Mouse (Mus musculus) yolk sac, embryonic 10.5 days (tissue): ENCODE results near the gene Pdgfd.

ENCODE experiments used
- DNase-seq: peaks from one replicate; pipeline ENCODE4 v3.0.0-alpha.2; 2017; ENCODE audit warnings: low spot score

Gene Pdgfd

DNA sequence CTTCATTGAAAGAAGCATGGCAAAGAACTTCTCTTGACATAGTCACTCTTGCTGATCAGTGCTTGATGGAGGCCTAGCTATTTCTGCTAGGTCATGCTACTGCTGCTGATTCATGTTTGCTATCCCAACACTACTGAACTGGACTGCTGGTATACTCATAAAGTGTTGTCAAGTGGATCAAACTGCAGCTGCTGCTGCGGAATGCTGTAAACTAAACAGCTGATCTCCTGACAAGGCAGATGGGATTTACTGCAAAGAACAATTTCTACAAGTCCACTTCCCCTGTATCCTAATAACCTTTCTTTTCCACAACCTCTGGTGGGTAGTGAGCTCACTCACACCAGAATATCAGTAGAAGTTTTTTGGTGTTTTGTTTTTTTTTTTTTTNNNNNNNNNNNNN is 148.7 kb downstream of the Pdgfd start:
- DNase-seq = peak; percentile 6

- DNase-seq = no peak
Observed at GRCm38 (mm10) chr9:6325408-6325807, 157.0 kb downstream of the Pdgfd start.

GRCm38 (mm10) chr9:6333499-6333898 is 165.1 kb downstream of the Pdgfd start:
- no peak for DNase-seq

GRCm38 (mm10) chr9:6336236-6336635 is 167.9 kb downstream of the Pdgfd start:
- no peak for DNase-seq

GRCm38 (mm10) chr9:6337891-6338290 is 169.5 kb downstream of the Pdgfd start:
- no peak for DNase-seq

GRCm38 (mm10) chr9:6338344-6338743 is 170.0 kb downstream of the Pdgfd start:
- no peak for DNase-seq

GRCm38 (mm10) chr9:6339394-6339793 is 171.0 kb downstream of the Pdgfd start:
- DNase-seq = no peak

GRCm38 (mm10) chr9:6340750-6341149 is 172.4 kb downstream of the Pdgfd start:
- no peak for DNase-seq

- no peak for DNase-seq
Observed at GRCm38 (mm10) chr9:6342854-6343253, 174.5 kb downstream of the Pdgfd start.

DNA sequence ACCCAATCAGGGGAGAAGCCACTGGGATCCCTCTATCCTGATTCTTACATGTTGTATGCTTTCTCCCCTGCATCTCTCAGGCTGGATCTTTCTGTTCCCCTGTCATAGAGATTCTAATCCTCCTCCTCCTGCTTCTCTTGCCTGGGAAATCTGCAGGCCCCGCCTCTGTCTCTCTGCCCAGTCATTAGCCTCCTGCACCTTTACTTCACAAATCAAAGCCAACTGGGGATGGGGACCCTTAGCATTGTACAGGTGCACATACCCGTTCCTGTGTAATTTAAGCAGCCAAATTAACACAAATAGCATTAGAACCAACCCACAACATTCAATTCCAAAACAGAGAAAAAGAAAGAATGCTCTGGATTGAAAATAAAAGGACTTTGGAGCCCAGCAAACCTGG is 176.1 kb downstream of the Pdgfd start:
- no peak for DNase-seq

DNA sequence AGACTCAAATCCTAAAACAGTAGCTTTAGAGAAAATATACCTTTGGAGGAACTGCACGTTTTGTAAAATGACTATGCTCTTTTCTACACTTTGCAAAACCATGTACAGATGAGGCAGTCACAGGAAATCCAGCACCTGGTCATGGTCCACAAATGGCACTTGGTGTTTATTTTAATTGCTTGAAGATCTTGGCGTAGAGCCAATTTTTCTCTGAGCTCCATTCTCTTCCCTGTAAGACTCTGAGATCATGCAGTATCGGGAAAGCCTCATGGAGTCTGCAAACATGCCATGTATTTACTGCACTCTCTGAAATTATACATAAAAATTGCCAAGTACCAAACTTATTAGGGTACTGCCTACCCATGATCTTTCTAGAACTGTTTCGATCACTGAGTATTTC is 176.5 kb downstream of the Pdgfd start:
- DNase-seq = no peak

- DNase-seq = no peak
Observed at GRCm38 (mm10) chr9:6345366-6345765, 177.0 kb downstream of the Pdgfd start.

DNA sequence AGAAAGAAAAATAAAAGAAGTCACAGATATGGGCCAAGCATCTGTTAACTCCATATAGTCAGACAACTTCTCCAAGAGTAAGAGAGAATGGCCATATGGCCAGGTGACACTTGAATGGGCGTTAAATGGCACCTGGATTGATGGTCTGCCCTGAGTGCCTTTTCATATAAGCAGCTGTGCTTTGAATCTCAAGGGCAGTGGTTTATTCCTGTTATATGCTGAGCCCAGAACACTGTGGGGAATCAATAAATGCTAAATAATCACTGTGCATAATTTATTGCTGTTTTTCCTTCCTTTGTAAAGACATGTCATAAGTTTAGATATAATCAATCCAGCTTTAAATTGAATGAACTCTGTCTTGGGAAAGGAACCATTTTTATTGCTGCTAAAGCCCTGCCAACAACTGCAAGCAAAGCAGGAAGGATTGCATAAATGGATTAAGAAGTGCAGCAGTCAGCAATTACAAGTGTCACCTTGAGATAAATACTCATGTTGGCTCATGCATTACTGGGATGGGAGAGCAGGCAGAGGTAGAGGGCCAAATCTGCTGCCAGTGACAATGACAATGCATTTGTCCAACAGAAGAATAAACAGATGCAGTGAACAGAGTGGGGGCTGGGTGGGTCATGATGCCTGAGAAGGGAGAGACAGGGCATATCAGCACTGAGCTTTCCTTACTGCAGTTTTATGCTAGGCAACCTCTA is 185.0 kb downstream of the Pdgfd start:
- DNase-seq = no peak

DNA sequence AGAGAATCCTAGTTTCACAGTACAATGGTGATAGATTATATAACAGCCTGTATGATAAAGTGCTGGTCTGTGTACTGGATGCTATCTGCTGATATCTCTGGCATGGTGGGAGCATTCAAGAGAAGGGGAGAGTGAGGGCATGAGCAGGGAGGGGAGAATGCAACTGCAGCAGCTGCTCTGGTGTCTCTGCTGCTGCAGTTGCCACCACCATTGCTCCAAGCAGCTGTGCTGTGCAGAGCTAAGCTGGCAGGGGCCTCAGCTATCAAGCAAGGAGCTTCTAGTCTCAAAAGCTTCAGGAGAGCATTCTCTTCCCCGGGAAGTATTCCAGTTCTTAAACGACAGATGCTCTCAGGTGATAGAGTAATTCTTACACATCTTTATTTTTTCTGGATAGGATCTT is 192.4 kb downstream of the Pdgfd start:
- DNase-seq = no peak

GRCm38 (mm10) chr9:6366550-6366949 is 198.2 kb downstream of the Pdgfd start:
- DNase-seq = no peak

GRCm38 (mm10) chr9:6401764-6402163 is 233.4 kb downstream of the Pdgfd start:
- DNase-seq = no peak

DNA sequence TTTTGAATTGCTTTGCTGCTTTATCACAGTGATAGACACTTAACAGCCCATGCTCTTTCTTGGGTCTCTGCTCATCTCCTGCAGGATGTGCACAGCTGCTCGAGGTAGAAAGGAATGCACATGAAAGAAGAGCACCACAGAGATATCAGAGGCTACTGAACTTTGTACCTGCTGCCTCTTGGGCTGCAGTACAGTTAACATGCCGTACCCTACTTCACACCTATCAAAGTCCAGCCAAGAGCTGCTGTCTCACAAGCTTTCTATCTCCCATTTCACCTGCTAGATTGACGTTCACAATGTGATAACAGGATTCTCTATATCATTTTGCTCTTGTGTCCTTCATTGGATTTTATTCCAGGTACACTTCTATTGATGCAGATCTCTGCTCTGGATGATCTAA is 238.2 kb downstream of the Pdgfd start:
- peak; percentile 29 for DNase-seq

DNA sequence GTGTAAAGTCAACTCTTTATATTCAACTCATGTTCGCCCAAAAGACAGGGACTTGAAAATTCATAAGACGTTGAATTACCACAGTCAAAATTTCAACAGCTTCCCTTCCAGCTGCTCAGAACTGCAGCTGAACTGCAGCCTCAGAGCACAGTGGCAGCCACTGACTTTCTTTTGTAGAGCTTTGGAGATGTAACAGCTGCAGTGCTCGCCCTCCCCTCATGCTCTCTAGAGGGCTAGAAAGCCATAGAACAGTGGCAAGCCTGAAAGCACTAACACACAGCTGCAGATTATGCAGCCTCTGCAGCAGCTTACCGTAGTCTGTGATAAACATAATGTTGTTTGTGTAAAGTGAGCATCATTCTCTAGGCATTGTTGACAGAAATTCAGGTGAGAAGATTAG is 239.6 kb downstream of the Pdgfd start:
- no peak for DNase-seq

- DNase-seq = no peak
Observed at GRCm38 (mm10) chr9:6424606-6425005, 256.2 kb downstream of the Pdgfd start.
